Comparison of ENCODE assay signal across 26 mouse cellular contexts in genomic region chr9:124056158-124056709, GRCm38 (mm10). TPM values are rescaled to one million over a fixed set of nuclear protein-coding genes. Genes with fewer than 3 reads are reported as not detected.
DNase-seq lines count a peak whose midpoint lies in the region; ATAC-seq and TF ChIP-seq lines count a peak whose summit lies in the region.
"Had no signal": no experiment of that assay in that cellular context is flagged by ENCODE, and none has a peak within 500 bp of the region (broad histone marks: within the 10 kb centered on the region; RNA-seq: fewer than 3 reads in every experiment).

No protein-coding gene starts in this region.

- DNase-seq in lung, postnatal 14 days: no peak
- DNase-seq in liver, postnatal 0 days: no peak
- no peak for DNase-seq in kidney, adult 18-20 months
- DNase-seq in cerebellum, adult 2 months: no peak
- DNase-seq in adrenal gland, adult (ENCODE audit: inconsistent age in 2 of 2, low spot score in 1 of 2): no peak
- DNase-seq: adrenal gland, postnatal 10 days; cerebellum, adult 18-20 months; heart, adult 2 months; heart, postnatal 4 days; kidney, adult 11 months; kidney, postnatal 10 days; retina, postnatal 1 day; right cerebral cortex, postnatal 4 days; thymus, postnatal 36 days had no signal

- no peak for TF ChIP-seq POLR2A in bone marrow macrophage, adult 2 months (IDR thresholded peaks at IDR 0.05; ENCODE audit: borderline replicate concordance, low read depth, low read length)
- TF ChIP-seq POLR2A in cerebellum, adult 2 months (IDR thresholded peaks at IDR 0.05; ENCODE audit: borderline replicate concordance, insufficient read depth, low read length): no peak

- 31% methylated on average over 3 of the region's 3 CpGs for WGBS in lung, embryonic 16.5 days
- WGBS in liver, postnatal 0 days (ENCODE audit: insufficient replicate concordance): 47% methylated on average over 3 of the region's 3 CpGs
- WGBS in cerebellum, adult 2 months: 84% methylated on average over 3 of the region's 3 CpGs

- H3K9ac ChIP-seq in lung, embryonic 16.5 days (ENCODE audit: low read length): no peak overlapping the region
- H3K9ac ChIP-seq in liver, postnatal 0 days (replicated peaks): no peak overlapping the region
- H3K9ac ChIP-seq: forebrain, embryonic 12.5 days; midbrain, embryonic 15.5 days had no signal

- no peak for TF ChIP-seq CTCF in bone marrow macrophage, adult 2 months (IDR thresholded peaks at IDR 0.05; ENCODE audit: low read depth, low read length)
- no peak for TF ChIP-seq CTCF in liver, postnatal 0 days (IDR thresholded peaks at IDR 0.05; ENCODE audit: low read depth)
- TF ChIP-seq CTCF in cerebellum, adult 2 months (IDR thresholded peaks at IDR 0.05; ENCODE audit: borderline replicate concordance, insufficient read depth, low read depth, low read length): no peak

- no peaks in the 10 kb centered on the region for H3K36me3 ChIP-seq in lung, embryonic 16.5 days (ENCODE audit: control insufficient read depth, insufficient read depth, low read length)
- no peaks in the 10 kb centered on the region for H3K36me3 ChIP-seq in liver, postnatal 0 days (replicated peaks; ENCODE audit: insufficient read depth, low read length)
- H3K36me3 ChIP-seq: embryonic facial prominence, embryonic 10.5 days; forebrain, embryonic 12.5 days; midbrain, embryonic 15.5 days had no signal

- no peak overlapping the region for H3K4me2 ChIP-seq in lung, embryonic 16.5 days (ENCODE audit: low read depth, low read length)
- H3K4me2 ChIP-seq in liver, postnatal 0 days (ENCODE audit: low read depth, low read length): no peak overlapping the region
- H3K4me2 ChIP-seq: forebrain, embryonic 12.5 days; midbrain, embryonic 15.5 days had no signal

- H3K4me3 ChIP-seq in lung, embryonic 16.5 days (ENCODE audit: low read length): no peak overlapping the region
- no peak overlapping the region for H3K4me3 ChIP-seq in bone marrow macrophage, adult 2 months (ENCODE audit: insufficient read depth, low read length)
- no peak overlapping the region for H3K4me3 ChIP-seq in liver, postnatal 0 days (ENCODE audit: low read depth, low read length)
- no peak overlapping the region for H3K4me3 ChIP-seq in cerebellum, adult 2 months (replicated peaks; ENCODE audit: insufficient read depth, low read depth, low read length)
- H3K4me3 ChIP-seq: embryonic facial prominence, embryonic 10.5 days; forebrain, embryonic 12.5 days; heart, adult 2 months; megakaryocyte, embryonic 14.5 days; midbrain, embryonic 15.5 days had no signal

- no peaks in the 10 kb centered on the region for H3K9me3 ChIP-seq in lung, embryonic 16.5 days (ENCODE audit: control insufficient read depth, low read length)
- H3K9me3 ChIP-seq in liver, postnatal 0 days (ENCODE audit: low read length): no peaks in the 10 kb centered on the region
- H3K9me3 ChIP-seq: embryonic facial prominence, embryonic 10.5 days; forebrain, embryonic 12.5 days; megakaryocyte, embryonic 14.5 days; midbrain, embryonic 15.5 days had no signal

- no peak for ATAC-seq in lung, embryonic 16.5 days (ENCODE audit: low read depth)
- 0 out of 2 replicates have a peak, but pooled peaks have one; percentile 17 for ATAC-seq in liver, postnatal 0 days
- peak; percentile 89 for ATAC-seq in monocyte, adult 5-6 weeks (replicated peaks; ENCODE audit: insufficient number of reproducible peaks, low FRiP score, low TSS enrichment, poor library complexity, severe bottlenecking)
- ATAC-seq: hindbrain, postnatal 0 days; midbrain, embryonic 15.5 days; Patski had no signal

- no peaks in the 10 kb centered on the region for H3K27me3 ChIP-seq in lung, embryonic 16.5 days (ENCODE audit: control insufficient read depth, insufficient read depth, low read depth, low read length)
- no peaks in the 10 kb centered on the region for H3K27me3 ChIP-seq in liver, postnatal 0 days (ENCODE audit: insufficient read depth, low read length)
- H3K27me3 ChIP-seq in cerebellum, adult 2 months (ENCODE audit: control insufficient read depth, insufficient read depth, low read length): no peaks in the 10 kb centered on the region
- H3K27me3 ChIP-seq: forebrain, embryonic 12.5 days; megakaryocyte, embryonic 14.5 days; midbrain, embryonic 15.5 days; Patski had no signal

- 0 out of 2 replicates have a peak, but pooled peaks cover 6% of the 10 kb centered on the region for H3K4me1 ChIP-seq in lung, embryonic 16.5 days (replicated peaks; ENCODE audit: control insufficient read depth, insufficient read depth, low read length)
- peaks cover 52% of the 10 kb centered on the region for H3K4me1 ChIP-seq in bone marrow macrophage, adult 2 months (ENCODE audit: control insufficient read depth, insufficient read depth, low read length)
- peaks cover 14% of the 10 kb centered on the region for H3K4me1 ChIP-seq in liver, postnatal 0 days (ENCODE audit: insufficient read depth)
- H3K4me1 ChIP-seq in cerebellum, adult 2 months (ENCODE audit: control insufficient read depth, insufficient read depth, low read length): no peaks in the 10 kb centered on the region
- H3K4me1 ChIP-seq: embryonic facial prominence, embryonic 10.5 days; forebrain, embryonic 12.5 days; midbrain, embryonic 15.5 days had no signal

- peak overlapping the region; percentile 49 for H3K27ac ChIP-seq in lung, embryonic 16.5 days (ENCODE audit: low read length)
- peak overlapping the region; percentile 92 for H3K27ac ChIP-seq in bone marrow macrophage, adult 2 months (ENCODE audit: insufficient read depth, low read depth, low read length)
- H3K27ac ChIP-seq in liver, postnatal 0 days (ENCODE audit: low read depth): peak overlapping the region; percentile 56; the same call in 1 of the 2 replicates
- H3K27ac ChIP-seq in cerebellum, adult 2 months (ENCODE audit: insufficient read depth, low read length): no peak overlapping the region
- H3K27ac ChIP-seq: embryonic facial prominence, embryonic 10.5 days; forebrain, embryonic 12.5 days; heart, adult 2 months; hindbrain, postnatal 0 days; midbrain, embryonic 15.5 days had no signal

- no peak for TF ChIP-seq EP300 in liver, postnatal 0 days (IDR thresholded peaks at IDR 0.05; ENCODE audit: low read depth)

RNA-seq across cellular contexts. Expression of gene Ccr3, which starts 34.5 kb away (rescaled TPM):
- 0.08 and 0.10 TPM in 2 replicates for polyA plus RNA-seq in lung, embryonic 16.5 days (2015; fragmentation: Nextera tagmentation; extraction: Ambion mirVana)
- 4.6 and 4.9 TPM in 2 replicates for polyA plus RNA-seq in bone marrow macrophage, adult 2 months (2012; ENCODE audit: insufficient read depth, insufficient read length, missing spikeins)
- polyA plus RNA-seq in liver, postnatal 0 days (2015; fragmentation: Nextera tagmentation; extraction: Ambion mirVana): 0.40 and 0.42 TPM in 2 replicates
- 1.6 to 124 TPM (median 118 TPM) in 3 replicates for total RNA-seq in monocyte, adult 5-6 weeks (2017)
- not detected in 2 replicates for polyA plus RNA-seq in cerebellum, adult 2 months (2012; rRNA removed)
- total RNA-seq: ES-E14; heart, adult 2 months; heart, postnatal 4 days; hindbrain, postnatal 0 days; layer of hippocampus, adult 18-20 months; left cerebral cortex, postnatal 25 days had no signal
- polyA plus RNA-seq: embryonic facial prominence, embryonic 10.5 days; forebrain, embryonic 12.5 days; hindbrain, postnatal 0 days; midbrain, embryonic 15.5 days; Patski had no signal

RNA-seq across cellular contexts. Expression of gene Ccr2, which starts 45.5 kb away (rescaled TPM):
- 8.1 and 9.4 TPM in 2 replicates for polyA plus RNA-seq in lung, embryonic 16.5 days (2015; fragmentation: Nextera tagmentation; extraction: Ambion mirVana)
- polyA plus RNA-seq in bone marrow macrophage, adult 2 months (2012; ENCODE audit: insufficient read depth, insufficient read length, missing spikeins): 126 and 129 TPM in 2 replicates
- polyA plus RNA-seq in liver, postnatal 0 days (2015; fragmentation: Nextera tagmentation; extraction: Ambion mirVana): 4.9 and 5.0 TPM in 2 replicates
- 260 to 312 TPM (median 269 TPM) in 3 replicates for total RNA-seq in monocyte, adult 5-6 weeks (2017)
- polyA plus RNA-seq in cerebellum, adult 2 months (2012; rRNA removed): 0.10 and 0.13 TPM in 2 replicates
- total RNA-seq: ES-E14; hindbrain, postnatal 0 days had no signal
- polyA plus RNA-seq: Patski had no signal

Comparison
In these comparisons a context has a peak if more than half of its experiments do, and no peak if none do; other contexts are left out.
1. RNA of gene Ccr2, which starts 45.5 kb away (polyA plus RNA-seq): 126 to 129 TPM in bone marrow macrophage, adult 2 months; 8.1 to 9.4 TPM in lung, embryonic 16.5 days, 4.9 to 5.0 TPM in liver, postnatal 0 days and 0.10 to 0.13 TPM in cerebellum, adult 2 months; every median in the first group is over 10 times any median in the second.